Mouse (Mus musculus): ENCODE data around the gene Mif4gd.
"Not testable (repeated sequence)": the region's sequence is repeated elsewhere in the genome, so short reads cannot be mapped to it uniquely, and the experiment has no call there.

GRCm38 (mm10) chr11:115645498-115645897, 32.7 kb upstream of the Mif4gd start:
- TF ChIP-seq CTCF (IDR thresholded peaks at IDR 0.05; ENCODE audit: borderline replicate concordance, insufficient read depth, low read depth, low read length); POLR2A (IDR thresholded peaks at IDR 0.05; ENCODE audit: borderline replicate concordance, insufficient read depth, low read length): not testable (repeated sequence)
